Mouse (Mus musculus): ENCODE measurements at regions not wholly inside any gene's neighbourhood (a gene's known extent, or its start where the extent isn't known, plus 50 kb on each side); places are given as distances from the start of the nearest gene placed in this dataset.

GRCm38 (mm10) chr12:96748868-96749615 is 1057.0 kb downstream of the Flrt2 start:
- ChIA-PET POLR2A (no interaction called here), CTCF (no interaction called here)

- ChIA-PET CTCF (no interaction called here), POLR2A (no interaction called here)
Measured at GRCm38 (mm10) chr12:96754714-96755113, 1062.7 kb downstream of the Flrt2 start.

- ChIA-PET CTCF (no interaction called here), POLR2A (no interaction called here)
Measured at GRCm38 (mm10) chr12:96763153-96763552, 1071.1 kb downstream of the Flrt2 start.

GRCm38 (mm10) chr12:96763621-96764020 is 1071.6 kb downstream of the Flrt2 start:
- ChIA-PET CTCF (no interaction called here), POLR2A (interaction anchor here in 1 of 4 experiments (0.6 kb wide), 1 partner anchor 25 kb away, joined by 3 read pairs; no protein-coding TSS in a partner anchor)

- POLR2A ChIA-PET, result no interaction called here
- CTCF ChIA-PET, result no interaction called here
Measured at GRCm38 (mm10) chr12:96764186-96764585, 1072.2 kb downstream of the Flrt2 start.

- ChIA-PET CTCF (no interaction called here), POLR2A (no interaction called here)
Measured at GRCm38 (mm10) chr12:96771222-96771621, 1079.2 kb downstream of the Flrt2 start.

- ChIA-PET POLR2A (no interaction called here), CTCF (no interaction called here)
Measured at GRCm38 (mm10) chr12:96821376-96821775, 1129.3 kb downstream of the Flrt2 start.

GRCm38 (mm10) chr12:96828415-96828814 is 1136.4 kb downstream of the Flrt2 start:
- ChIA-PET CTCF (no interaction called here), POLR2A (no interaction called here)

Data from embryonic stem cell, embryonic (primary cell).